Mouse (Mus musculus) right cerebral cortex, postnatal 36 days (tissue): ENCODE measurements around the gene Myl10.
"Not testable (repeated sequence)": the region's sequence is repeated elsewhere in the genome, so short reads cannot be mapped to it uniquely, and the experiment has no call there.

Source experiments
- DNase-seq, 2 experiments: peaks; one replicate each; pipeline ENCODE4 v3.0.0; 2022; ENCODE audit warnings: low spot score in 2 of 2, mixed read lengths in 1 of 2

Gene Myl10

GRCm38 (mm10) chr5:136692784-136693183 lies at the start of gene Myl10:
Gene Myl10 (plus strand): TSS chr5:136693146.
- no peak for DNase-seq

- no peak for DNase-seq
Measured at GRCm38 (mm10) chr5:136646731-136647328, 46.1 kb upstream of the Myl10 start.

GRCm38 (mm10) chr5:136649071-136649470 lies 43.9 kb upstream of the Myl10 start:
- DNase-seq: no peak

DNA sequence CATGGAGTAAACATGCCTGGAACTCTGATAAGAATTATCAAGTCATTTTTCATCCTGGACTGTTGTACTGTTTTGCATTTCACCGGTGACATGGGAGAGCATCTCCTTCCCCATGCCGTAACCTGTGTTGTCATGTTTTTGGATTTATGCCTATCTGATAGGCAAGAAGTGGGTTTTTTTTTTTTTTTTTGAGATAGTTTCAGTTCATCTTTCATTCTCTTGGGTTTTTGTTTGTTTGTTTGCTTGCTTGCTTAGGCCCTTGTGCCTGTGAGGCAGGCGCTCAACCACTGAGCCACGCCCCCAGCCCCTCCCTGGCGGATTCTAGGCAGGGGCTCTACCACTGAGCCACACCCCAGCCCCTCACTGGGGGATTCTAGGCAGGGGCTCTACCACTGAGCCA lies 43.3 kb upstream of the Myl10 start:
- DNase-seq: no peak

GRCm38 (mm10) chr5:136654481-136654880 lies 38.5 kb upstream of the Myl10 start:
- DNase-seq: no peak

- DNase-seq: no peak
Measured at GRCm38 (mm10) chr5:136656830-136657395, 36.0 kb upstream of the Myl10 start.

- DNase-seq: not testable (repeated sequence)
Measured at GRCm38 (mm10) chr5:136660721-136661120, 32.2 kb upstream of the Myl10 start.

DNA sequence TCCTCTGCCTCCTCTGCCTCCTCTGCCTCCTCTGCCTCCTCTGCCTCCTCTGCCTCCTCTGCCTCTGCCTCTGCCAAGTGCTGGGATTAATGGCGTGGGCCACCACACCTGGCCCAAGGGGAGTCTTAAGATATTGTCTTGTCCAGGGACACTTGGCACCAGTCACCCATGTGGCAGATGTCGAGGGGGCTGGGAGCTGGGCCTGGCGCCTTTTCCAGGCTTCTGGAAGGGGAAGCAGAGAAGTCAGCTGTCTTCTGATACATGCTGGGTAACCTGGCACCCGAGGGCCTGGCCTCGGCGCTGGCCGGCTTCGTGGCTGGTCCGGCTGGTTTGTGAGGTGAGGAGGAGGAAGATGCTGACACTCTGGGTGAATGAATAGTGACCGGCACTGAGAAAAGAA lies 30.7 kb upstream of the Myl10 start:
- no peak for DNase-seq

GRCm38 (mm10) chr5:136662822-136663221 lies 30.1 kb upstream of the Myl10 start:
- no peak for DNase-seq

GRCm38 (mm10) chr5:136664497-136664896 lies 28.4 kb upstream of the Myl10 start:
- DNase-seq: peak; percentile 5 to 7

DNA sequence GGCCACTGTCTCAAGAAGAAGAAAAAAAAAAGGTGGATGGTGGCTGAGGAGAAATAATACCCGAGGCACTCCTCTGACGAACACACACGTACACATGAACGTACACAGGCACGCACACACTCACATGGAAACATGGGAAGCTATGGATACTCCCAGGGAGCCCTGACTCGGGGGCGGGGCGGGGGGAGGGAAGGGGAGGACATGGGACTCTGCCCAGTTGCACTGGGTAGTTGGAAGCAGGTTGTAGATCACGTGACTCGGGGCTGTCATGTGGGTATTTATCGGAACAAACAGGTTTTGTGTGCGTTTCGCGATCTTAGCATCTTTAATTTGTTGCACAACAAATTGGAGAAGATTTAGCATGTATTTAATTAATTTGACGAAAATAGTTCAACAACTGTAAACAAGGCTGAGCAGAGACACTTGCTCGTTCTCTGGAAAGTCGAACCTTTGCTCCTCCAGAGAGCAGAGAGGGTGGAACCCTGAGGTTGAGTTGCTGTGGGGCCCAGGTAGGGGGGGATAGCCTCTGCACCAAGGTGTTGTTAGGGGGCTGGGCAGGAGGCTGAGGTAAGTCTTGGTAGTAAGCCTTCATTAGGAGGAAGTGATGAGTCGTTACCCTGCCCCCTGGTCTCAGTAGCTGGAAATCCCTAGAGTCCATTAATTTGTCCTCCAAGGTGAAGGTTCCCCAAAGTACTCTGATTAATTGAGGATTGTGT lies 16.5 kb upstream of the Myl10 start:
- no peak for DNase-seq

DNA sequence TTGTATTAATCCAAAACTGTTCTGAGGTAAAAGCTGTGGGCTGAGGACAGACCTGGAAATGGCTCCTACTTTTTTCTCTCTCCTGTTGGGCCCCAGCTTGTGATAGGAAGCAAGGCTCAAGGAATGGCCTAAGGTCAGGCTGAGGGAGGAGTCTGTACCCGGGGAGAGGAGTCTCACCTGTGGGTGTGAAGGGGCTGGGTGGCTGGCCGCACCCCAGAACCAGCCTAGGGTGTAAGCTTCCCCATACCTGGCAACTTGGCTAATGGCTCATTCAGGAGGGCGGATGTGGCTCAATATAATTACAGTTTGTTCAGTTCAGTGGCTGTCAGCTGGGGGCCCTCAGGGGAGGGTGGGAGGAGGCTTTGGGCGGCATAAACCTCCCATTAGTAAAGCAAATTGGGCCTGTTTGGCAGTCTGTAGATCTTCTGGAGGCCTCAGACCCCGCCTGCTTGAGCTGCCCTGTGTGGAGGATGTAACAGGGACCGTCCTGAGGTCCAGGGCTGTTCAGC lies 14.1 kb upstream of the Myl10 start:
- DNase-seq: no peak

DNA sequence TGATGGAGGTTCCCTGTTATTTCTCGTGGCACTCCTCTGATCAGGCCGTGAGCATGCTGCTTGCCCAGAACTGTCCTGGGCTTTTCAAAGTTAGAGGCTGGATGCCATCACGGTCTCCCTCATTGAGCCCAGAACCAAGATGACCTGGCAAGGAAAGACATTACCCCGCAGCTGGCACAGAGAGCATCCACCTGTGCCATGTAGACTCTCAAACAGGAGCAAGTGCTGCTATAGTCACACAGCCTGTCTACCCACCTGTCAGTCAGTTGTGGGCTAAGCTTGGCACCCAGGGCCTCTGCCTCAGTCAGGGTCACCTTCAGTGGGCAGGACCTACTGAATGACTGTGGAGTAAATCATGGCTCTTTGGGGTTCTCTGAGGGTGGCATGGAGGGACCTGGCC lies 6.6 kb upstream of the Myl10 start:
- no peak for DNase-seq

DNA sequence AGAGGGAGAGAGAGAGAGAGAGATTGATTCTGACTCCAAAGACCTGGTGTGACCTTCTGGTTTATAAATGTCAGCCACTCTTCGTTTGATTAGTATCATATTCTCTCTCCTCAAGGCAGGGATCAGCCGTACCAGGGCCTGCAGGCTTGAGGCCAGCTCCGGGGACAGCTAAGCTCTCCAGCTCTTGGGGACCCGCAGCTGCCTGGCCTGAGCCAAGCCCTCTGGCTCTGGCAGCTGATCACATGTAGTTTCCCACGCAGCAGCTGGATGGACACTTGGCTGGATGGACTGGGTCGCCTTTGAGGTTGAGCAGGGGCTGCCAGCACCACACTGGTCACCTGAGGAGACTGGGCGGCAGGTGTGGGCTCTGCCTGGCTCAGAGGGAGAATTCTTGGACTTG lies 5.4 kb upstream of the Myl10 start:
- DNase-seq: no peak

DNA sequence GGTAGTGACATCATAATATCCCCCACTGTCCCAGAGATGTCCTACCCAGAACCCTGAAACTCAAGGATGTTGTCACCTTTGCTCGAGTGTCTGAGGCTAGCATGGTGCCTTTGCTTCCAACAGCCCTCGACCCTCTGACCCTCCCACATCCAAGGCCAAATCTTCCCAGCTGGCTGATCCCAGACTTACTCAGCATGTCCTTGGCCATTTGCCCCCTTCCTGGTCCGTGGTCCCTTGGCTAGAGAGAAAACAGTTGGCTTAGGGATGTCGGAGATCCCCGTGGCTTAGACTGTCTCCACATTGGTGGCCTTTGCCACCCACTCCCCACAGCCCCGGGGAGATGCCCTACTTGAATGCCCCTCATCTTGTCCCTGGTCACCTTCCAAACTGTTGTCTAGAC lies 4.1 kb upstream of the Myl10 start:
- DNase-seq: no peak

GRCm38 (mm10) chr5:136691170-136691569 lies 1.8 kb upstream of the Myl10 start:
- DNase-seq: no peak

- no peak for DNase-seq
Measured at GRCm38 (mm10) chr5:136693418-136693817, 472 bp downstream of the Myl10 start.

GRCm38 (mm10) chr5:136694976-136695375 lies 2.0 kb downstream of the Myl10 start:
- DNase-seq: no peak

DNA sequence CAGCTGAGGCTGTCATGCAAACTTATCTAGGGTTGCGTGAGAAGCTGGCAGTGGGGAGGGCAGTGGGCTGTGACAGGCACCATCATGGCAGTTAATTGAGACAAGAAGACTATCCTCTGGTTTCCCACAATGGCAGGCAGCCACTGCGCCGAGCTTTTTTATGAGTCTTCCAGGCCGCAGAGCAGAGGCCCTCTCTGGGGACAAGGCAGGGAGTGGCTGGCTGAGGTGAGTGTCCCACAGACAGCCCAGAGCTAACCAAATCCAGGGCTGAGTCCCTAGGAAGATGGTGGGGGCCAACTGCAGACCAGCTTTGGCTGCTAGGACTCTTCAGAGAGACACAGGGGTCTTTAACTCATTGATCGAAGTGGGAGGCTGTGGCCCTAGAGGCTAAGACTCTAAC lies 3.6 kb downstream of the Myl10 start:
- DNase-seq: no peak

- no peak for DNase-seq
Measured at GRCm38 (mm10) chr5:136697618-136698017, 4.7 kb downstream of the Myl10 start.

DNA sequence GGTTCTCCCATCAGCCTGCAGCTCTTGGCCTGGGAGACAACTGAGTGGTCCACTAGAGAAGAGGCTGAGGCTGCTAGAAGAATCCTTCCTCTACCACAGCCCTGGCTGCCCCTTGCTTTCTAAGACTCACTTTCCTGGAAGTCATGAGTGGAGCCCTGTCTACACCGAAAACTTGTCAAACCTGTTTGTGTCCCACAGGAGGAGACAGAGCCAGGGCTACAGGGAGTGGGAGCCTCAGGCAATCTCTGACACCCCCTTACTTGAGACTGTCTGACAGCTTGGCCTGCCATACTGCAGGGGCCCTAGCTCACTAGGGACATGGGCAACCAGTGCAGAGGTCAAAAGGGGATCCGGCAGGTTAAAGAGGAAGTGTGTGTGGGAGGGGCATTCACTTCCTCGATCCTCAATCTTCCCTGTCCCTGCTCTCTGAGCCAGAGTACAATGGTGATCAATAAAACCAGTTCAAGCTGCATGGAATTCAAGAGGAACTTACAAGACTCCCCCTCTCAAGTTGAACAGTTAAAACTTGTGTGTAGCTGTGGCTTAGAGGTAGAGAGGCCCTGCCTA lies 9.3 kb downstream of the Myl10 start:
- DNase-seq: no peak

GRCm38 (mm10) chr5:136703751-136704150 lies 10.8 kb downstream of the Myl10 start:
- peak; percentile 25 to 34 for DNase-seq

DNA sequence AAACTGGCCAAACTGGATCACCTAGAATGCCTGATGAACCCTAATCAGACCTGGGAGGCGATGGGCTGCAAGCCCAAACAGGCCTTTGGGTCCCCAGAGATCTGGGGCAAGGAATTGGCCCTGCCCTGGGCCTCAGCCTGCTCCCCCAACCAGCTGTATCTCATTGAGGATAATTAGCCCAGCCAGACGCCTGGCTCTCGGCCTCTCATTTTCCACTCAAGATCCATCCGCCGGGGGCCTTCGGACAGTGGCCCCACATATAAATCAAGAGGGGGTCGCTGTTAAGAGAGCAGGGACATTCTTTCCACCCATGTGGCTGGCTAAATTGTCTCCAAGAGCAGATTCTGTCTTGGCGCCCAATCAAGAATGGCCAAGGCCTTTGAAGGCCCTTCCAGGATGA lies 11.2 kb downstream of the Myl10 start:
- no peak for DNase-seq
